In the genomic region with DNA sequence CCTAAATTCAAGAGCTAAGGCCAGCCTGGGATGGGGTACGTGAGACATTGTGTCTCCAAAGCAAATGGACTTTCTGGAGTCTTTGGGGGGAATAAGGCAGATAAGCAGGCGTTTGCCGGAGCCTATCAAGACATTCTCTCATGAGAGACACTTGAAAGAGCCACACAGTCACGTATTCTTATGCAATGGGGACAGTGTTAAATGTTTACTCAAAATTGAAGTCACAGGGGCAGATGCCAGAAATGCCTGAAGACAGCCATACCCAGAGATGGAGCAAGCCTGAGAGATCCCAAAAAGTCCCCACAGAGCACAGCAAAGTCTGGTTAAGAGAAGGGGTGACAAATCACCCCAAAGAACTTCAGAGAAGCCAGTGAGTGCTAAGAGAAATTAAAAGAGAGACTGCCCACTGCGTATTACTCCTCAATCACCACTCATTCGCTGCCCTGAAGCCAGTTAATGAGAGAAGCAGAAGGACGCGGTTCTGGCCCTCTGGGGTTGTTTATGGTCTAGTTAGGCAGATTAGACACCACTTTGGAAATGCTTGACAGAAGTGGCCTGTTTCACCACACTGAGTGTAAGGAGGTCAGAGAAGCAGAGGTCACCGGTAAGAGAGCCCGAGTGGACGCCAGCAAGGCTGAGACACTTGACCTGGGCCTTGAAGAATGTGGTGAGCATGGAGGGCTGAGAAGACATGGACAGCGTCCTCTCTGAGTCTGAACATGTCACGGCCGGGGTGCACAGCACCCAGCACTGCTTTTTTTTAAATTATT, we compare ENCODE assay signal across 22 mouse cellular contexts.
DNase-seq lines count a peak whose midpoint lies in the region; ATAC-seq and TF ChIP-seq lines count a peak whose summit lies in the region.
"Had no signal": no experiment of that assay in that cellular context is flagged by ENCODE, and none has a peak within 500 bp of the region (broad histone marks: within the 10 kb centered on the region; RNA-seq: fewer than 3 reads in every experiment).

No protein-coding gene starts in this region.

- peaks cover 3% of the 10 kb centered on the region; the same call in 1 of the 2 replicates for H3K4me1 ChIP-seq in liver, postnatal 0 days (ENCODE audit: insufficient read depth)
- H3K4me1 ChIP-seq: hindbrain, embryonic 13.5 days; intestine, embryonic 15.5 days; neural tube, embryonic 15.5 days had no signal

- no peaks in the 10 kb centered on the region for H3K27me3 ChIP-seq in liver, postnatal 0 days (ENCODE audit: insufficient read depth, low read length)
- H3K27me3 ChIP-seq: embryonic facial prominence, embryonic 15.5 days; heart, embryonic 13.5 days; hindbrain, embryonic 13.5 days; intestine, embryonic 15.5 days; liver, embryonic 13.5 days; midbrain, embryonic 15.5 days; neural tube, embryonic 15.5 days had no signal

- H3K36me3 ChIP-seq in liver, postnatal 0 days (replicated peaks; ENCODE audit: insufficient read depth, low read length) = no peaks in the 10 kb centered on the region; the same call in 1 of the 2 replicates
- H3K36me3 ChIP-seq: embryonic facial prominence, embryonic 15.5 days; heart, embryonic 13.5 days; hindbrain, embryonic 13.5 days; intestine, embryonic 15.5 days; liver, embryonic 13.5 days; neural tube, embryonic 15.5 days had no signal

- TF ChIP-seq EP300 in liver, postnatal 0 days (IDR thresholded peaks at IDR 0.05; ENCODE audit: low read depth) = no peak

- 0 out of 2 replicates have a peak overlapping the region, but pooled peaks have one; percentile 4 for H3K27ac ChIP-seq in liver, postnatal 0 days (ENCODE audit: low read depth)
- H3K27ac ChIP-seq: embryonic facial prominence, embryonic 15.5 days; gastrocnemius, adult 2 months; heart, embryonic 13.5 days; hindbrain, embryonic 13.5 days; intestine, embryonic 15.5 days; kidney, postnatal 0 days; layer of hippocampus, adult 2 months; liver, embryonic 13.5 days; midbrain, embryonic 15.5 days; neural tube, embryonic 15.5 days had no signal

- H3K9ac ChIP-seq in liver, postnatal 0 days (replicated peaks) = no peak overlapping the region
- H3K9ac ChIP-seq: embryonic facial prominence, embryonic 15.5 days; heart, embryonic 13.5 days; hindbrain, embryonic 13.5 days; intestine, embryonic 15.5 days; liver, embryonic 13.5 days; midbrain, embryonic 15.5 days; neural tube, embryonic 15.5 days had no signal

- H3K4me2 ChIP-seq in liver, postnatal 0 days (ENCODE audit: low read depth, low read length) = no peak overlapping the region
- H3K4me2 ChIP-seq: embryonic facial prominence, embryonic 15.5 days; heart, embryonic 13.5 days; hindbrain, embryonic 13.5 days; intestine, embryonic 15.5 days; liver, embryonic 13.5 days; midbrain, embryonic 15.5 days; neural tube, embryonic 15.5 days had no signal

- no peak for DNase-seq in liver, postnatal 0 days
- DNase-seq in liver = no peak
- DNase-seq in lung, adult 18-20 months = peak; percentile 52 to 60
- DNase-seq in lung, postnatal 14 days = peak; percentile 42
- no peak for DNase-seq in thymus, adult 18-20 months
- no peak for DNase-seq in cerebellum, adult 18-20 months
- DNase-seq: cerebellum, adult 9-10 months; gastrocnemius, adult 2 months; liver, embryonic 13.5 days; right cerebral cortex, postnatal 4 days; thymus, postnatal 25 days had no signal

- 70% methylated on average over 14 of the region's 14 CpGs for WGBS in liver, postnatal 0 days (ENCODE audit: insufficient replicate concordance)

- no peaks in the 10 kb centered on the region for H3K9me3 ChIP-seq in liver, postnatal 0 days (ENCODE audit: low read length)
- H3K9me3 ChIP-seq: embryonic facial prominence, embryonic 15.5 days; heart, embryonic 13.5 days; hindbrain, embryonic 13.5 days; intestine, embryonic 15.5 days; liver, embryonic 13.5 days; midbrain, embryonic 15.5 days; neural tube, embryonic 15.5 days had no signal

- no peak for ATAC-seq in liver, postnatal 0 days
- no peak for ATAC-seq in frontal cortex, adult (ENCODE audit: low TSS enrichment)
- ATAC-seq: forebrain, embryonic 16.5 days; intestine, embryonic 15.5 days; midbrain, embryonic 15.5 days had no signal

- no peak for TF ChIP-seq CTCF in liver, postnatal 0 days (IDR thresholded peaks at IDR 0.05; ENCODE audit: low read depth)

- H3K4me3 ChIP-seq in liver, postnatal 0 days (ENCODE audit: low read depth, low read length) = no peak overlapping the region
- H3K4me3 ChIP-seq: embryonic facial prominence, embryonic 15.5 days; gastrocnemius, adult 2 months; heart, embryonic 13.5 days; hindbrain, embryonic 13.5 days; intestine, embryonic 15.5 days; layer of hippocampus, adult 2 months; liver, embryonic 13.5 days; midbrain, embryonic 15.5 days; myocyte; neural tube, embryonic 15.5 days had no signal

Comparison
In these comparisons a context has a peak if more than half of its experiments do, and no peak if none do; other contexts are left out.
1. DNase-seq: peak in lung, adult 18-20 months (2 of 2) and lung, postnatal 14 days (single experiment); none in liver, postnatal 0 days (single experiment), liver (single experiment), thymus, adult 18-20 months (0 of 2) and cerebellum, adult 18-20 months (0 of 2).